Mouse (Mus musculus): ENCODE measurements at regions not wholly inside any gene's neighbourhood (a gene's known extent, or its start where the extent isn't known, plus 50 kb on each side); places are given as distances from the start of the nearest gene placed in this dataset.

DNA sequence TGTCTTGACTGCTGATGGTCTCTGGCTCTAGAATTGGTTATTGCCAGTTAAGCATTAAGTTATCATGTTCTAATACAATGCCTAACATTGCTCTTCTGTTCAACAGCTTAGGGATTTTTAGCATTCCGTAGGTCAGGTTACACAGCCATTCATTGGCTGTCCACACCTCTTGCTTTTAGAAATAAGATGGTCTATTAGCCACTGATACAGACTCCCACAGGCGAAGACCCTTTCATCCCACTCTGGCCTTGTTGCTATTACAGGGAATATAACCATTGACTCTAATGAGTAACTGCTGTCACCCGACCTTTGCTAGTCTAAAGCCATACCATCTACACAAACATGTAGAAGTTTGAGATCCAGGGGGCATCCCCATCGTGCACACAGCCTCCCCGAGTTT lies 191.6 kb downstream of the Papss1 start:
- Histone ChIP-seq H3K4me1 (ENCODE audit: control insufficient read depth, low read depth, low read length) (no peaks in the 10 kb centered on the region), H3K27ac (ENCODE audit: low read length) (no peak overlapping the region), H3K36me3 (ENCODE audit: control insufficient read depth, insufficient read depth) (no peaks in the 10 kb centered on the region), H3K9ac (ENCODE audit: low read depth, low read length) (no peak overlapping the region), H3K4me3 (ENCODE audit: low read depth, low read length) (no peak overlapping the region), H3K27me3 (ENCODE audit: control insufficient read depth, insufficient read depth, low read depth, low read length) (no peaks in the 10 kb centered on the region), H3K9me3 (replicated peaks; ENCODE audit: control insufficient read depth, low read length) (no peaks in the 10 kb centered on the region), H3K4me2 (ENCODE audit: low read depth, low read length) (no peak overlapping the region)
- 59% methylated on average over 5 of the region's 5 CpGs for WGBS (ENCODE audit: insufficient replicate concordance)
- no peak for ATAC-seq (ENCODE audit: low read depth)

DNA sequence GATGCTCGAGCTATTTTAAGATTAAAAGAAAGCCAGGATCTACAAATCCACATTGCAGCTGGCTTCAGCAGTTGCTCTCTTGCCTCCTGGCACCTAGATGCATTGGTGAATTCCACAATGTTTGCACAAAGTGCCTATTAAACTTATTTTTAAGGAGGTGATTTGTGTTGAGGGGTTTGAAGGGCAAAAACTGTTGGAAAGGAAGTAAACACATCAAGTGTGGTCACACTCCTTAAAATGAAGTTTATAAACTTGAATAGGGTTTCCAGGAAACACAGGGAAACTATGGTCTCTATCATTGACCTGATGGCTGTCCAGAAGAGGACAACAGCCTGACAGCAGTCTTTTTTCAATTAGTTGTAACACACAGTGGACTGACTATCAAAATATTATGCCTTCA lies 205.4 kb downstream of the Papss1 start:
- Histone ChIP-seq H3K27me3 (ENCODE audit: control insufficient read depth, insufficient read depth, low read depth, low read length) (no peaks in the 10 kb centered on the region), H3K4me2 (ENCODE audit: low read depth, low read length) (no peak overlapping the region), H3K4me1 (ENCODE audit: control insufficient read depth, low read depth, low read length) (no peaks in the 10 kb centered on the region), H3K9me3 (replicated peaks; ENCODE audit: control insufficient read depth, low read length) (no peaks in the 10 kb centered on the region), H3K4me3 (ENCODE audit: low read depth, low read length) (no peak overlapping the region), H3K9ac (ENCODE audit: low read depth, low read length) (no peak overlapping the region), H3K36me3 (ENCODE audit: control insufficient read depth, insufficient read depth) (no peaks in the 10 kb centered on the region), H3K27ac (ENCODE audit: low read length) (no peak overlapping the region)
- 37% methylated on average over 1 of the region's 1 CpGs for WGBS (ENCODE audit: insufficient replicate concordance)
- ATAC-seq (ENCODE audit: low read depth) = no peak

DNA sequence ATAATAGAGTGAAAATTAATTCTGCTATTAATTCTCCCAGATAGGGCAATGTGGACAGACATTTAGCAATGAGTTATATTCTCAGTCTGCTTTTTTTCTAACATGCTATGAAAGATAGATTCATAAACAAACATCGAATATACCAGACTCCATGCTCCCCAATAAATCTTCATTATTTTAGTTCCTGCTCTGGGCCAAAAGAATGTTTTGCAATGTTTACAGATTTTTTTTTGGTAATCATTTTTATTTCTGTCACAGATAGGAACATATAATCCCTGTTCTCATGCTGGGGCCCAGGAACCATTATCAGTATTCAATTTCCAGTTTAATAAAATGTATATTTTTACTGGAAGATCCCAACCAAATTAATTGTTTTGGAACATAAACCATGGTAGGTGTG lies 205.9 kb downstream of the Papss1 start:
- Histone ChIP-seq H3K36me3 (ENCODE audit: control insufficient read depth, insufficient read depth) (no peaks in the 10 kb centered on the region), H3K4me1 (ENCODE audit: control insufficient read depth, low read depth, low read length) (no peaks in the 10 kb centered on the region), H3K9me3 (replicated peaks; ENCODE audit: control insufficient read depth, low read length) (no peaks in the 10 kb centered on the region), H3K27me3 (ENCODE audit: control insufficient read depth, insufficient read depth, low read depth, low read length) (no peaks in the 10 kb centered on the region), H3K9ac (ENCODE audit: low read depth, low read length) (no peak overlapping the region), H3K4me2 (ENCODE audit: low read depth, low read length) (no peak overlapping the region), H3K27ac (ENCODE audit: low read length) (no peak overlapping the region), H3K4me3 (ENCODE audit: low read depth, low read length) (no peak overlapping the region)
- ATAC-seq (ENCODE audit: low read depth) = no peak
- 70% methylated on average over 1 of the region's 1 CpGs for WGBS (ENCODE audit: insufficient replicate concordance)

DNA sequence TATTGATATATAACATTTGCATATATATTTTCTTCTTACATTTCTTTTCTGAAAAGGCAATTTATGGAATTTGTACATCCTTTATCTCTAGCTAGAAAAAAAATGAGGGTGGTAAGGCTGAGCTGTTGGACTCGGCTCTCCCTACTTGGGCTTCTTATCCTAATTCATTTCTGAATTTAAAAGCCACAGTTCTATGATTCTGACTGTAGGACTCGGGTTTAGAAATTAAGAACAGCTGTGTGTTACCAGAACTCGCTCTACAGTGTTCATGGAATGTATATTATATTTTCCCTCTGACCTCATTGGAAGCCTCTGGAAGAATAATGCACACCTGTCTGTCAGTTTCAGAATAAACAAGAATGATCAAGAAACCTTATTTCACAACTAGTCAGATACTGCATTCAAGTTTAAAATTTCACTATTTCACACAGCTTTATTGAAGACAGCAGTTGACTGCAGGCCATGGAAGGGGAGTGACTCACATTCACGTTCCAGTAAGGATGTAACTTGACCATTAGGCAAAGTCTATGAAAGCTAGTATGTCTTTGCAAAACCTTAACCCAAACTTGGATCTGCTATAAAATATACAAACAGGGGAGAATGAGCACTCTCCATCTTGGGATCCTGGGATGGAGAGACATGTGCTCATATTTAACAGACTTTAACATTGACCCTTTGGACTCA lies 207.4 kb downstream of the Papss1 start:
- Histone ChIP-seq H3K4me3 (ENCODE audit: low read depth, low read length) (no peak overlapping the region), H3K9me3 (replicated peaks; ENCODE audit: control insufficient read depth, low read length) (no peaks in the 10 kb centered on the region), H3K4me1 (ENCODE audit: control insufficient read depth, low read depth, low read length) (no peaks in the 10 kb centered on the region), H3K4me2 (ENCODE audit: low read depth, low read length) (no peak overlapping the region), H3K36me3 (ENCODE audit: control insufficient read depth, insufficient read depth) (no peaks in the 10 kb centered on the region), H3K9ac (ENCODE audit: low read depth, low read length) (no peak overlapping the region), H3K27ac (ENCODE audit: low read length) (no peak overlapping the region), H3K27me3 (ENCODE audit: control insufficient read depth, insufficient read depth, low read depth, low read length) (no peaks in the 10 kb centered on the region)
- ATAC-seq (ENCODE audit: low read depth) = no peak
- 46% methylated on average over 4 of the region's 4 CpGs for WGBS (ENCODE audit: insufficient replicate concordance)

DNA sequence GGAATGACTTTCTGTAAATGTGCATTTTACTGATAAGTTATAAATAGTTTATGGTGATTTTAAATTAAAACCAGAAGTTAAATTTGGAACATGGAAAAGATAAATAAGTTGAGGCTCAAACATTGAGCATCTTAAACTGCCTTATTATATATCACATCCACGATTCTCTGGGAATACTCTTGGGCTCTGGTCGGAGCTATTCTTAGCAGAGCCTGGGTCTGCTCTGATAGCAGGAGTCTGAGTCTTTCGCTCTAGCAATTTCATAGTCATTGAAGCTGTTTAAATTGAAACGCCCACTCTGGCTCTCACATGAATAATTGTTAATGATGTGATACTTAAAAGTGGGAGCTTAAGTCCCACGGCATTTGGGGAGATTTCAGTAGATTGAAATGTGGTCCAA lies 208.0 kb downstream of the Papss1 start:
- no peaks in the 10 kb centered on the region for H3K4me1 ChIP-seq (ENCODE audit: control insufficient read depth, low read depth, low read length)
- no peak overlapping the region for H3K4me2 ChIP-seq (ENCODE audit: low read depth, low read length)
- no peak overlapping the region for H3K4me3 ChIP-seq (ENCODE audit: low read depth, low read length)
- no peaks in the 10 kb centered on the region for H3K9me3 ChIP-seq (replicated peaks; ENCODE audit: control insufficient read depth, low read length)
- no peak overlapping the region for H3K9ac ChIP-seq (ENCODE audit: low read depth, low read length)
- no peaks in the 10 kb centered on the region for H3K36me3 ChIP-seq (ENCODE audit: control insufficient read depth, insufficient read depth)
- ATAC-seq (ENCODE audit: low read depth) = no peak
- 48% methylated on average over 5 of the region's 5 CpGs for WGBS (ENCODE audit: insufficient replicate concordance)
- no peak overlapping the region for H3K27ac ChIP-seq (ENCODE audit: low read length)
- H3K27me3 ChIP-seq (ENCODE audit: control insufficient read depth, insufficient read depth, low read depth, low read length) = no peaks in the 10 kb centered on the region

DNA sequence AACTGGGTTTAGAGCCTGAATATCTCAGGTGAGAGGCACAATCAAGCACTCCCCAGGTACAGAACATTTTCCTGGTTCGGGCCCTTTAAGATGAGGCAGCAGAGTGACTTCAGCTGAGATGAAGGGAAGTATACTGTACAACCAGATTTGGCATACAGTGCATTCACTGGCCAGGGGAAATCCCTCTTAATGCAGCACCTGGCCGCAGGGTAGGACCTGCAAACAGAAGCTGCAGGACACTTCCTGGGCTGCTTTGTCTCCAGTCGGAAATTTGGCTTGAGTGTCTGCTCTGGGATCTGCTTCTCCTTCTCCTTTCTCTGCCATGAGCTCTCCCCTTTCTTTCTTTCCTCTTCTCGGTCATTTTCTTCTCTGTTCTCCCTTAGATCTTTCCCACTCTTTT lies 210.9 kb downstream of the Papss1 start:
- H3K27ac ChIP-seq (ENCODE audit: low read length) = no peak overlapping the region
- H3K4me2 ChIP-seq (ENCODE audit: low read depth, low read length) = no peak overlapping the region
- H3K9me3 ChIP-seq (replicated peaks; ENCODE audit: control insufficient read depth, low read length) = no peaks in the 10 kb centered on the region
- ATAC-seq (ENCODE audit: low read depth) = no peak
- H3K4me1 ChIP-seq (ENCODE audit: control insufficient read depth, low read depth, low read length) = no peaks in the 10 kb centered on the region
- 45% methylated on average over 4 of the region's 4 CpGs for WGBS (ENCODE audit: insufficient replicate concordance)
- H3K4me3 ChIP-seq (ENCODE audit: low read depth, low read length) = no peak overlapping the region
- no peaks in the 10 kb centered on the region for H3K27me3 ChIP-seq (ENCODE audit: control insufficient read depth, insufficient read depth, low read depth, low read length)
- H3K9ac ChIP-seq (ENCODE audit: low read depth, low read length) = no peak overlapping the region
- H3K36me3 ChIP-seq (ENCODE audit: control insufficient read depth, insufficient read depth) = no peaks in the 10 kb centered on the region

DNA sequence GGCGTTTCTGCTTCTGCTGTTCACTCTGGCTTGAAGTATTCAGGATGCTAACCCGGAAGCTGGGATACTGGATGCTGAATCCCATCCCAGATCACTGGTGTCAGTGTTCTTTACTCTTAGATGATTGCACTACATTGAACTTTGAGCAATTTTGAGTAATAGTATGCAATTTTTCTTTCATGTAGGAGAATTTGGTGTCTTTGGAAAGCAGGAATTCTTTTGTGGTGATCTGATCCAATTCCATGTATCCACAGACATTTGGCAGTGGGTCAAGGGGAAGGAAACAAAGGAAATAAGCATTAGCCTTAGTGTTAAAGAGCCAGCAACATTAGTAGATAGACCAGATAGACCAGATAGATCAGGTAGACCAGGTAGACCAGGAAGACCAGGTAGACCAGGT lies 212.1 kb downstream of the Papss1 start:
- Histone ChIP-seq H3K36me3 (ENCODE audit: control insufficient read depth, insufficient read depth) (no peaks in the 10 kb centered on the region), H3K27ac (ENCODE audit: low read length) (no peak overlapping the region), H3K4me2 (ENCODE audit: low read depth, low read length) (no peak overlapping the region), H3K27me3 (ENCODE audit: control insufficient read depth, insufficient read depth, low read depth, low read length) (no peaks in the 10 kb centered on the region), H3K9ac (ENCODE audit: low read depth, low read length) (no peak overlapping the region), H3K9me3 (replicated peaks; ENCODE audit: control insufficient read depth, low read length) (no peaks in the 10 kb centered on the region), H3K4me1 (ENCODE audit: control insufficient read depth, low read depth, low read length) (no peaks in the 10 kb centered on the region), H3K4me3 (ENCODE audit: low read depth, low read length) (no peak overlapping the region)
- ATAC-seq (ENCODE audit: low read depth) = no peak
- 36% methylated on average over 2 of the region's 2 CpGs for WGBS (ENCODE audit: insufficient replicate concordance)

DNA sequence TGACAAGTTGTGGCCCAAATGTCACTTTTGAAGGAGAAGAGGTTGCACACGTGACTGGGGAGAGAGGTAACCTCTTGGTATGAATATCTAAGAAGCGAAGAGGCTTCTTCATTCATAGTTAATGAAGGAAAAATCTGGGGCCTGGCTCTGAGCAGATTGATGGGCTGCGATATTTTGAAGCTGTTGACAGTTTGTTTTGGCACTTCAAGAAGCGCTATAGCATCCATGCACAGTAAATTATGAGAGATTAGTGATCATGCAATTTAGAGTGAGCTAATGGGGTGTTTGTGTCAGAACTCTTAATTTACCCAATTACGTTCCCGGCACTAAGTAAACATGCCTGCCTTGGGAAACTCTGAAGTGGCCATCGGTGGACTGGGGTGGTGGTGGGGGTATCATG lies 215.2 kb downstream of the Papss1 start:
- Histone ChIP-seq H3K4me3 (ENCODE audit: low read depth, low read length) (no peak overlapping the region), H3K4me1 (ENCODE audit: control insufficient read depth, low read depth, low read length) (no peaks in the 10 kb centered on the region), H3K9me3 (replicated peaks; ENCODE audit: control insufficient read depth, low read length) (no peaks in the 10 kb centered on the region), H3K36me3 (ENCODE audit: control insufficient read depth, insufficient read depth) (no peaks in the 10 kb centered on the region), H3K4me2 (ENCODE audit: low read depth, low read length) (no peak overlapping the region), H3K27me3 (ENCODE audit: control insufficient read depth, insufficient read depth, low read depth, low read length) (no peaks in the 10 kb centered on the region), H3K27ac (ENCODE audit: low read length) (no peak overlapping the region), H3K9ac (ENCODE audit: low read depth, low read length) (no peak overlapping the region)
- no peak for ATAC-seq (ENCODE audit: low read depth)
- WGBS (ENCODE audit: insufficient replicate concordance) = 55% methylated on average over 7 of the region's 7 CpGs

DNA sequence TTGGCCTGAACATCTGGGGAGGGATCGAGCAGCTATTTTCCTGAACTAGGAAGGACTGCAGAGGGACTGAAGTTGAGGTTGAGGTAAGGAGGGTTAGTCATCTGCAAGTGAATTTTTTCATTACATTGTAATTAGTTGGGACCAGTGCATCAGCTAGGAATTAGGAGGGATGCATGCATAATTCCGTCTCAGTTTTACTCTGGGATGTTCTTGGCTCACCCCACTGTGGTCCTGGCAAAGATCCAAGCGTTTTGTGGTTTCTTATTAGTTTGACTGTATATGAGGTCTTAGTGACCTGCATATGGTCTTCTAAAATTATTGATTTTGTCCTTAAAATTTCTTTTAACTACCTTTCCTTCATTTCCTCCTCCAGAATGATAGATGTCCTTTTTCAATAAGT lies 221.0 kb downstream of the Papss1 start:
- ATAC-seq (ENCODE audit: low read depth) = no peak
- Histone ChIP-seq H3K9me3 (replicated peaks; ENCODE audit: control insufficient read depth, low read length) (no peaks in the 10 kb centered on the region), H3K27ac (ENCODE audit: low read length) (no peak overlapping the region), H3K4me1 (ENCODE audit: control insufficient read depth, low read depth, low read length) (no peaks in the 10 kb centered on the region), H3K4me3 (ENCODE audit: low read depth, low read length) (no peak overlapping the region), H3K9ac (ENCODE audit: low read depth, low read length) (no peak overlapping the region), H3K4me2 (ENCODE audit: low read depth, low read length) (no peak overlapping the region), H3K36me3 (ENCODE audit: control insufficient read depth, insufficient read depth) (no peaks in the 10 kb centered on the region), H3K27me3 (ENCODE audit: control insufficient read depth, insufficient read depth, low read depth, low read length) (no peaks in the 10 kb centered on the region)
- WGBS (ENCODE audit: insufficient replicate concordance) = 59% methylated on average over 3 of the region's 3 CpGs
